Mouse (Mus musculus) neutrophil, adult 5-6 weeks (primary cell): Measurements from ENCODE around the gene Tmem120a. TPM values are rescaled to one million over a fixed set of nuclear protein-coding genes. Genes with fewer than 3 reads are reported as not detected.

Experiments used
- ATAC-seq: fragments of 151-379, 151-347 bp; 2 replicates; pipeline ENCODE4 v1.8.0; 2017; ENCODE audit warnings: mild to moderate bottlenecking, moderate TSS enrichment; ENCODE audit not compliant: insufficient number of reproducible peaks, poor library complexity, low FRiP score, severe bottlenecking; ENCODE audit errors: extremely low read depth
- total RNA-seq: library from RNA; stranded (forward); fragments of 200-1000 nt; gene quantifications from 2 replicates; pipeline ENCODE4 v1.2.3, GENCODE M21; 2017

Gene Tmem120a
- total RNA-seq, 1 experiment from 2014 or later, result 30.5 TPM

- ATAC-seq, result no peak
These were observed 8.5 kb downstream of the Tmem120a start for GRCm38 (mm10) chr5:135735741-135736140.

- no peak for ATAC-seq
These were observed 10.1 kb downstream of the Tmem120a start for GRCm38 (mm10) chr5:135734057-135734680.

GRCm38 (mm10) chr5:135733071-135733470, 11.2 kb downstream of the Tmem120a start:
- no peak for ATAC-seq

- ATAC-seq, result no peak
These were observed 12.9 kb downstream of the Tmem120a start for GRCm38 (mm10) chr5:135731322-135731721.

GRCm38 (mm10) chr5:135730916-135731315, 13.3 kb downstream of the Tmem120a start:
- ATAC-seq, result no peak

GRCm38 (mm10) chr5:135730278-135730677, 14.0 kb downstream of the Tmem120a start:
- ATAC-seq, result no peak

- ATAC-seq, result no peak
These were observed 14.9 kb downstream of the Tmem120a start for GRCm38 (mm10) chr5:135729351-135729750.

- ATAC-seq, result no peak
These were observed 15.9 kb downstream of the Tmem120a start for GRCm38 (mm10) chr5:135728361-135728760.

- ATAC-seq, result no peak
These were observed 16.4 kb downstream of the Tmem120a start for GRCm38 (mm10) chr5:135727871-135728270.

GRCm38 (mm10) chr5:135726641-135727346, 17.5 kb downstream of the Tmem120a start:
- no peak for ATAC-seq

- no peak for ATAC-seq
These were observed 18.3 kb downstream of the Tmem120a start for GRCm38 (mm10) chr5:135725991-135726390.

GRCm38 (mm10) chr5:135725391-135725841, 18.8 kb downstream of the Tmem120a start:
- no peak for ATAC-seq

- no peak for ATAC-seq
These were observed 19.5 kb downstream of the Tmem120a start for GRCm38 (mm10) chr5:135724536-135725322.

GRCm38 (mm10) chr5:135723165-135723751, 21.0 kb downstream of the Tmem120a start:
- ATAC-seq, result no peak

- ATAC-seq, result no peak
These were observed 22.1 kb downstream of the Tmem120a start for GRCm38 (mm10) chr5:135722121-135722520.

- ATAC-seq, result no peak
These were observed 23.2 kb downstream of the Tmem120a start for GRCm38 (mm10) chr5:135721076-135721475.

GRCm38 (mm10) chr5:135720121-135720520, 24.1 kb downstream of the Tmem120a start:
- ATAC-seq, result no peak

- no peak for ATAC-seq
These were observed 24.6 kb downstream of the Tmem120a start for GRCm38 (mm10) chr5:135719586-135720120.

- ATAC-seq, result no peak
These were observed 28.6 kb downstream of the Tmem120a start for GRCm38 (mm10) chr5:135715624-135716023.
